Mouse (Mus musculus): ENCODE data around the gene Dcun1d3.
A peak's percentile ranks its signal among the peaks of the same experiment; 100 is the strongest.

The Dcun1d3 gene

DNA sequence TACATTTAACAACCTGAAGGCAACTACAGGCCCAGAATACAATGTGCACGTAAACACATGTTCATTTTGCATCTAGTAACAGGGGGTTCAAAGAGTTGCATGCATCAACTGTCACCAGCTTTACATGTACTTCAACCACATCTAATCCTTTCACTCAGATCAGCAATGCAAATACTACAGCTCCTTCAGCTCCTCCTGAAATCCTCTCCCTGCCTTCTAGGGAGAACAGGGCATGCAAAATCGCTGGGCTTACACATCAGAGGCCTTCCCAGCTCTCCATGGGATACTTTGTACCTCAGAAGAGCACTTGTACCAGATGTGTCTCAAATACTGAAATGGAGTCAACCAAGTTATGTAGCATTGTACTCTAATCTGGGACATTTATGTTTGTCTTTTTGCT, 23.0 kb downstream of the Dcun1d3 start:
- DNase-seq (ENCODE audit: low spot score), result no peak

GRCm38 (mm10) chr7:119872204-119872603, 23.9 kb downstream of the Dcun1d3 start:
- no peak for DNase-seq (ENCODE audit: low spot score)

- DNase-seq (ENCODE audit: low spot score), result no peak
These were observed 30.0 kb downstream of the Dcun1d3 start for GRCm38 (mm10) chr7:119866136-119866535.

GRCm38 (mm10) chr7:119864500-119864899, 31.6 kb downstream of the Dcun1d3 start:
- DNase-seq (ENCODE audit: low spot score), result peak; percentile 18

GRCm38 (mm10) chr7:119862167-119862566, 33.9 kb downstream of the Dcun1d3 start:
- DNase-seq (ENCODE audit: low spot score), result no peak

DNA sequence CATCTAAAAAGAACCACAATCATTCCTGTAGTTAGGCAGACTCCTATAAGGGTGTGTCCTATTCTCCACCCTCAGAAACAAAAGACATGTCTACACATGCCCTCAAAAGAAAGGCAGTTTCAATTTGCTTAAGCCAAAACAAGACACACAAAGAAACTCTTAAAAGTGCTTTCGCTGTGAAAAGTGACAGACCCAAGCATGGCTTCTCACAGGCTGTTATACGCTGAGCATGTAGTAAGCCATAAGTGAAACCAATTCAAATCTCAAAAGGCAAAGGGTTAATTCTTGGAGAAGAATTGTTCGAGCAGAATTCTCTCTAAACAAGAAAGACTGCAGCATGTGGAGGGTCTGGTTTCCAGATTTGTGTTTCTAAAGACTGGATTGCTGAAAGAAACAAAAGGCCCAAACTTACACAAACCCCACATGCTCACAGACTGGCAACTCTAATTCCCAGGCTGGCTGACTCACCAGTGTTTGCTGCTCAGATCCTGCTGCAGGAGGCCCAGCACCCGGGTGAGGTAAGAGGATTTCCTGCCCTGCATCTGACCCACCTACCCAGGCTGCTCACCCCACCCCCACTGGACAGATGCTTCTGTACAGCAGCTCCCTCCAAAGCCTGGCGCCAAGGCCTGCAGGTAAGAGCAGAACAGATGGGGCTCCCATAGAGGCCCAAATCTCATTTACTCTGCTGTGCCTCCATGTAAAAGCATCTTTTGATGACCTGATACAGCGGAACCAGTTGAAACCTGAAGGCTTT, 34.6 kb downstream of the Dcun1d3 start:
- DNase-seq (ENCODE audit: low spot score), result no peak

DNA sequence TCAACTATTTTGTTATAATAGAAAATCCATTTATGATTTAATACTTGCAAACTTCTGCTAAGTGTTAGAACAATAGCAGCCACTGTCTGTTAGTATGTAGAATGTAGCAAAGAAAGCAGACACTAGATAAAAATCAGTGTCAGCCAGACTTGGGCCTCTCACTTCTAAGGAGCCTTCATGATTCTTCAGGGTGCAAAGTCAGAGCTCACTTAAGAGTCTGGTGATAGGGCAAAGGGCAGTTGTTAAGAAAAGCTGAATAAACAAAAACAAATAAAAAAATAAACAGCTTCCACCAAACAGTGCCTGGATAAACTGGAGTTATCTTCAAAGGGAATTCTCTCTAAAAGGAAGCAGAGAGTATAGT, 35.1 kb downstream of the Dcun1d3 start:
- no peak for DNase-seq (ENCODE audit: low spot score)

GRCm38 (mm10) chr7:119860554-119860953, 35.5 kb downstream of the Dcun1d3 start:
- DNase-seq (ENCODE audit: low spot score), result no peak

DNA sequence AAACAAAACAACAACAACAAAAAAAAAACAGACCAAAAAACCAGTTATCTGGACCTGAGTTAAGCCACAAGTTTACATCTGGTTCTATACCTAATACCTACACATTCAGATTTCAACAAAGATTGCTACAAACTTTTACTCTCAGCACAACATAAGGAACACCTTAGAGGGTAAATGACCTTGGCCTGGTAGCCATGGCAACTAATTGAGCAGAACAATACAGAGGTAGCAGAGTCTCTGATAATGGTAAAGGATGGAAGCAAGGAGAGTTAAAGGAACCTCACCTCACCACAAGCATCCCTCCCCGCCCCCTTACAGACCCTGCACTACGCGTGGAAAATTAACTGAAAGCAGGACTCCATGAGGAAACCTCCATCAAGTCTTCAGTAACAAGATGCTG, 36.0 kb downstream of the Dcun1d3 start:
- no peak for DNase-seq (ENCODE audit: low spot score)

DNA sequence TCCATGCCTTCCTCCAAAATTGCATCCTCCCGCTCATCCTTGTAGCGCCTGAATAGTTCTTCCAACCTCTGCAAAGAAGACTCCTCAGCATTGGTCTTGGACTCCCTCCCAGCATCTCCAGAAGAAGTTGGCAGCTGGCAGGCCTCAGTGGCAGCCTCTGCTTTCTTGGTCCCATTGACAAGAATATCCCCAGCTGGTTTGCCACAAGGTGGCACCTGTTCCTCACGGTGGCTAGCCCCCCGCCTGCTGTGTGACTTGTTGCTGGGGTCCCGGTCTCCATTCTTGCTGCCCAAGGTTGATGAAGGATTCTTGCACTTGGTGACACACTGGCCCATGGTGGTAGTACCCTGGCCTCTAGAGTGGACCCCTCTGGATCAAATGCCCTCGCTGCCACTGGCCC, 36.6 kb downstream of the Dcun1d3 start:
- DNase-seq (ENCODE audit: low spot score), result no peak

- DNase-seq (ENCODE audit: low spot score), result no peak
These were observed 41.1 kb downstream of the Dcun1d3 start for GRCm38 (mm10) chr7:119855031-119855430.

- DNase-seq (ENCODE audit: low spot score), result no peak
These were observed 41.7 kb downstream of the Dcun1d3 start for GRCm38 (mm10) chr7:119854362-119854761.

DNA sequence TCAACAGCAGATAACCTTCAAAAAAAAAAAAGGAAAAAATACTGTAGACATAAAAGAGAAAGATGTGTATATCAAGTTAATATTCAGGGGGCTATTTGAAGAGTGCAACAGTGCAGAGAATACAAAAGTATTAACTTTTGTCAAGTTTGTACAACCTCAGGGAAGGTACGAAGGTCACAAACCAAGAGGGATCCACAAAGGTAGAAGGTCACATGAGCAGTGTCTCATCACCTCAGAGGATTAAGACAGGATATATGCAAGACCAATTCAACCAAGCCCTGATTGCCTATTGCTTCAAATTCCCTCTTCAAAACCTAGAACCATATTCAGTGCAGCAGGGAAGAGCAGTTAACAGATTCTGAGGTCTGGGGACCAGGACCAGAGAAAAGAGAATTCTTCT, 42.9 kb downstream of the Dcun1d3 start:
- DNase-seq (ENCODE audit: low spot score), result no peak

DNA sequence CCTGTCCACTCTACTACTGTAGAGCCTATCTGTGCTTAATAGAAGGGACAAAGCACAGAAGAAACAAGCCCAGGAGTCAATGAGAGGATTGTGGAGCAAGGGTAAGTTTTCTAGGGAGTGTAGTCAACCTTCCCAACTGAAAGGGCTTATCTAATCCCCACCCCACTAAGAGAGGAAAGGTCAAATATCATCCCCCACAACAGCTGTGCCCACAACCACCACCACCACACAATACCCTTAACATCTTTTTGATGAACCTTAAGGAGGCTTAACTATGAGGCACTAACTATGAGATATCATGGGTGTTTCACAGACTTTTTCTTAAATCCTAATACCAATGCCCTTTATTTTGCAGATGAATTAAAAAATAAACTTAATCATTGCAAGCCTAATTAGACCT, 43.6 kb downstream of the Dcun1d3 start:
- DNase-seq (ENCODE audit: low spot score), result no peak

- no peak for DNase-seq (ENCODE audit: low spot score)
These were observed 45.4 kb downstream of the Dcun1d3 start for GRCm38 (mm10) chr7:119850737-119851136.

GRCm38 (mm10) chr7:119849096-119849495, 47.0 kb downstream of the Dcun1d3 start:
- peak; percentile 23 for DNase-seq (ENCODE audit: low spot score)

- DNase-seq (ENCODE audit: low spot score), result no peak
These were observed 48.7 kb downstream of the Dcun1d3 start for GRCm38 (mm10) chr7:119847396-119847795.

DNA sequence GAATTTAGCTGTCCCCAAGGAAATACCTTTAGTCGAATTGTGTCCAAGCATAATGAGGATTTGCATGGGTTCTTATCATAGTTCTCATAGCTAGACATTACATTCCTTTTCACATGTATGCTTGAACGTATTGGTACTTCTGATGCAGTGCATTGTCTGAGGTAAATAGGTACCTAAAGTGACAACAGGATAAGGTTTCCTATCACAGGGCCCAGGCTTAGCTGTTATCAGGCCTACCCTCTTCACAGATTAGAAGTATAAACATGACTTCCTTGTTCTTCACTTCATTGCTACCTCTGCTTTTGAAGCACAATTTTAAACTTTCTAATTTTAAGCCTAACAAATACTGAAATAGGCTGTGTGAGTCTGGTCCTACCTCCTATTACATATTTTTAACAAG, 50.6 kb downstream of the Dcun1d3 start:
- no peak for DNase-seq (ENCODE audit: low spot score)

DNA sequence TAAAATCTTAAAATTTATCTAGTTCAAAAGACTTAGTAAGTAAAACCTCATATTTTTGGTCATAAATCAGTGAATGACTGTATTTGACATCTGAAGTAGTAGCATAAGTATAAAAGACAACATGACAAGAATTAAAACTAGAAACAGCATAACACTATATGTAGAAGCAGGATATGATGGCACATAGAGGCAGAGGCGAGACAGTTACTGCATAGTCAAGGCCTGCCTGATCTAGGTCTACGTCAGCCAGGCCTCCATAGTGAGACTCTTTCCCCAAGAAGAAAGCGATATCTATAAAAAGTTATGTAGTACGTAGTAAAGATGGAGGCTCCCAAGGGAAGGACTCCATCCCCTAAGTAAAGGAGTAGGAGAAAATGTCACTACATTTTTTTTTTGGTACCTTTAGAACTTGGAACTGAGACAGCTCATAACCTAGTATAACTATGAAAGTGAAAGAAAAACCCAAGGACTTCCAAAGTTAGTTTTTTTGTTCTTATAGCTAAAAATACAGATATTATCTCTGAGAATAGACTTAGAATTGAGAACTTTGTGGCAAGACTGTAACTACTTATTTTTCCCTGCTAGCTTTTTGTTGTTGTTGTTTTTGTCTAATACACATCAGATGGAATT, 54.2 kb downstream of the Dcun1d3 start:
- DNase-seq (ENCODE audit: low spot score), result no peak

- no peak for DNase-seq (ENCODE audit: low spot score)
These were observed 59.9 kb downstream of the Dcun1d3 start for GRCm38 (mm10) chr7:119835996-119836777.

GRCm38 (mm10) chr7:119835371-119835770, 60.7 kb downstream of the Dcun1d3 start:
- no peak for DNase-seq (ENCODE audit: low spot score)

DNA sequence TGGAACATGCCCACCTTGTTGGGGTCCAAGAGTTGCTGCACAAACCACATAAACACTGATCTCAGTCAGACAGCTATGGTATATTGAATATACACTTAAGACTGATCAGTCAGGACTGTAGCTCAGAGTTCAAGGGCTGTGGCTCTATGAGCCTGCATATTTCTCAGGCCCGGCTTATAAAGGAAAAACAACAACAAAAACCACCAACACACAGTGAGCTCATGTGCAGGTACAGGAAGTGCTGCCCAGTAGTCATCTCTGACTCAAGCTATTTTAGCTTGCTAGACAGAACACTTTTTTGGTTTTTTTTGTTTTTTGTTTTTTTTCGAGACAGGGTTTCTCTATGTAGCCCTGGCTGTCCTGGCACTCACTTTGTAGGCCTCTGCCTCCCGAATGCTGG, 87.4 kb downstream of the Dcun1d3 start:
- DNase-seq (ENCODE audit: low spot score), result no peak

DNA sequence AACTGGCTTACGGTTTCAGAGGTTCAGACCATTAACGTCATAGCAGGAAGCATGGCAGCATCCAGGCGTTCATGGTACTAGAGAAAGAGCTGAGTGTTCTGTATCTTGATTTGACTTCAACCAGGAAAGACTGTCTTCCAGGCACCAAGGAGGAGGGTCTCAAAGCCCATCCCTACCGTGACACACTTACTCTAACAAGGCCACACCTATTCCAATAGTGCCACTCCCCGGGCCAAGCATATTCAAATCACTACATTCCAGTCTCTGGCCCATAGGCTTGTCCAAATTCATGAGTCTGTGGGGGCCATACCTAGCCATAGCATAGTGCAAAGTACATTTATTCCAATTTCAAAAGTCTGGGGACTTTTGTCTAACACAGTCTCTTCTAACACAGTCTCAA, 88.7 kb downstream of the Dcun1d3 start:
- DNase-seq (ENCODE audit: low spot score), result no peak

Data from c-Kit-positive CD71-positive TER-119-positive erythroid progenitor cells, embryonic 14.5 days (primary cell).